Mouse (Mus musculus) midbrain, embryonic 12.5 days (tissue): ENCODE measurements around the gene Snx4. TPM values are rescaled to one million over a fixed set of nuclear protein-coding genes. Genes with fewer than 3 reads are reported as not detected.

Source experiments
- ATAC-seq: fragments of 200-750 bp; cut with Nextera tagmentation; 2 replicates; pipeline ENCODE4 v1.8.0; 2017; ENCODE audit warnings: low read depth, moderate TSS enrichment, moderate library complexity; ENCODE audit not compliant: low FRiP score
- H3K27ac ChIP-seq: fragments of 300-500 bp; sonication (generic); replicated peaks from 2 replicates; pipeline ENCODE4 v1.5.1; 2016; ENCODE audit warnings: mild to moderate bottlenecking
- H3K27me3 ChIP-seq: fragments of 300-500 bp; sonication (generic); 2 replicates; pipeline ENCODE4 v1.6.1; 2016; ENCODE audit warnings: mild to moderate bottlenecking
- H3K36me3 ChIP-seq: fragments of 300-500 bp; sonication (generic); 2 replicates; pipeline ENCODE4 v1.6.1; 2016
- H3K4me1 ChIP-seq: fragments of 300-500 bp; sonication (generic); 2 replicates; pipeline ENCODE4 v1.6.1; 2016
- H3K4me2 ChIP-seq: fragments of 300-500 bp; sonication (generic); replicated peaks from 2 replicates; pipeline ENCODE4 v1.6.1; 2016; ENCODE audit warnings: mild to moderate bottlenecking, moderate library complexity
- H3K4me3 ChIP-seq: fragments of 300-500 bp; sonication (generic); 2 replicates; pipeline ENCODE4 v1.5.1; 2016; ENCODE audit warnings: mild to moderate bottlenecking
- H3K9ac ChIP-seq: fragments of 300-500 bp; sonication (generic); replicated peaks from 2 replicates; pipeline ENCODE4 v1.6.1; 2016; ENCODE audit warnings: mild to moderate bottlenecking, moderate library complexity
- H3K9me3 ChIP-seq: fragments of 300-500 bp; sonication (generic); 2 replicates; pipeline ENCODE4 v1.6.1; 2016; ENCODE audit warnings: mild to moderate bottlenecking
- WGBS: fragments of 180-500 bp; shearing (Covaris S2); methylation state at CpG from one replicate; pipeline ENCODE4 v1.1.7; 2016; 5-methylcytosine and 5-hydroxymethylcytosine counted together
- polyA plus RNA-seq: library from polyadenylated mRNA; unstranded; fragments of >200 nt; fragmentation: Nextera tagmentation; extraction: Ambion mirVana; gene quantifications from 2 replicates; pipeline ENCODE4 v1.2.1, GENCODE M21; 2016

Gene Snx4
- polyA plus RNA-seq, 1 experiment from 2014 or later = 80.2 TPM

DNA sequence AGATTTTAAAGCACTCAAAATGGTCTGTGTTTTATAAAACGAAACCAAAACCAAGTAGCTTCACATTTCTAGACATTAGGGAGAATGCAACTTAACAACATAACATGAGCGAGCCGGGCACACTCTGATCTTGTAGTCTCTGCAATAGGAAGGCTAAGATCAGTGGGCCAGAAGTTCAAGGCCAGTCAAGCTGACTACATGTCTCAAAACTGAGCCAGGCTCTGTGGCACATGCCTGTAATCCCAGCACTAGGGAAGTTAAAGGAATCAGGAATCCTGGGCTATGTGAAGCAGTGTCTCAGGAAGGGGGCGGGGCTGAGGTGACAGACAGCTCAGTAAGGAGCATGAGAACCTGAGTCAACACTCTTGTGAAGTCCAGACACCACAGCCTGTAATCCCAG lies 93.6 kb downstream of the Snx4 start:
- H3K4me3 ChIP-seq = no peak overlapping the region
- no peaks in the 10 kb centered on the region for H3K27me3 ChIP-seq
- H3K9me3 ChIP-seq = no peaks in the 10 kb centered on the region
- H3K27ac ChIP-seq = no peak overlapping the region
- no peaks in the 10 kb centered on the region for H3K36me3 ChIP-seq
- 85% methylated on average over 4 of the region's 4 CpGs for WGBS
- H3K9ac ChIP-seq = no peak overlapping the region
- peaks cover 4% of the 10 kb centered on the region for H3K4me1 ChIP-seq
- ATAC-seq = no peak
- no peak overlapping the region for H3K4me2 ChIP-seq

DNA sequence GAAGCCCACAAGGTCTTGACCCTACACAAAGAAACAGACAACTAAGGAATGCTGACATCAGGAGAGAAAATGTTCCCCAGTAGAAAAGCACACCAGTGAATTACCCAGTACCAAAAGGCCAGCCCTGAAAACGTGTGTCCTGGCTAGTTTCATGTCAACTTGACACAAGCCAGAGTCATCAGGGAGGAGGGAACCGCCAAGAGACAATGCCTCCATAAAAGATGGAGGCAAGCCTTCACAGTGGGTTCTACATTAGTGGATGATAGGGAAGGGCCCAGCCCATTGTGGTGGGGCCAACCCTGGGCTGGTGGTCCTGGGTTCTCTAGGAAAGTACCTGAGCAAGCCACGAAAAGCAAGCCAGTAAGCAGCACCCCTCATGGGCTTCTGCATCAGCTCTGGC lies 95.1 kb downstream of the Snx4 start:
- H3K36me3 ChIP-seq = no peaks in the 10 kb centered on the region
- H3K4me3 ChIP-seq = no peak overlapping the region
- H3K9me3 ChIP-seq = no peaks in the 10 kb centered on the region
- no peak overlapping the region for H3K27ac ChIP-seq
- 69% methylated on average over 3 of the region's 3 CpGs for WGBS
- H3K27me3 ChIP-seq = no peaks in the 10 kb centered on the region
- H3K9ac ChIP-seq = no peak overlapping the region
- H3K4me1 ChIP-seq = peaks cover 4% of the 10 kb centered on the region
- no peak overlapping the region for H3K4me2 ChIP-seq
- no peak for ATAC-seq

DNA sequence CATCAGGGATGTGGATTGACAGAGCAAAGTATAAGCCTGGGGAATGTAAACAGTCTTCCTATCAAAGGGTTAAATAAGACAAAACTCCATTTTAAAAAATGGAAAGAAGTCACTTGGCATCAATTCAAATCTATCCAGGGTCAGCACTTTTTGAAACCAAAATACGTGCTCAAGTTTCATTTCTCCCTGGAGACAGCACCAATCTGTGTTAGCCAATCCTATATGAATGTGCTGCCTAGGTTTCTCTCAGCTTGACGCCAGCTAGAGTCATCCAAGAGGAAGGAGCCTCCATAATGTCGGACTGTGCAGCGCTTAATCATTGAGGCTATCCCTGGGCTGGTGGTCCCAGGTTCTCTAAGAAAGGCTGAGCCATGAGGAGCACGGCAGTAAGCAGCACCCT lies 95.9 kb downstream of the Snx4 start:
- no peak overlapping the region for H3K4me3 ChIP-seq
- H3K36me3 ChIP-seq = no peaks in the 10 kb centered on the region
- ATAC-seq = no peak
- H3K9me3 ChIP-seq = no peaks in the 10 kb centered on the region
- peaks cover 4% of the 10 kb centered on the region for H3K4me1 ChIP-seq
- no peak overlapping the region for H3K9ac ChIP-seq
- H3K4me2 ChIP-seq = no peak overlapping the region
- 76% methylated on average over 5 of the region's 5 CpGs for WGBS
- no peaks in the 10 kb centered on the region for H3K27me3 ChIP-seq
- no peak overlapping the region for H3K27ac ChIP-seq

Other genes starting within 250 kb of the Snx4 start
- 4.2 and 5.1 TPM in 2 replicates for gene Iqcg, start 195.2 kb upstream of the Snx4 start, polyA plus RNA-seq
- 684 TPM in 2 replicates for gene Rpl35a, start 195.0 kb upstream of the Snx4 start, polyA plus RNA-seq
- gene Lmln, start 188.9 kb upstream of the Snx4 start, polyA plus RNA-seq = 3.1 and 4.8 TPM in 2 replicates
- 30.3 and 30.7 TPM in 2 replicates for gene Osbpl11, start 66.4 kb upstream of the Snx4 start, polyA plus RNA-seq
- 58.1 and 60.9 TPM in 2 replicates for gene Zfp148, start 129.4 kb downstream of the Snx4 start, polyA plus RNA-seq